Mouse (Mus musculus): ENCODE results near the gene Eif3i. TPM values are rescaled to one million over a fixed set of nuclear protein-coding genes. Genes with fewer than 3 reads are reported as not detected.
A peak's percentile ranks its signal among the peaks of the same experiment; 100 is the strongest.

Eif3i gene
- polyA plus RNA-seq, 1 experiment: 119 TPM

DNA sequence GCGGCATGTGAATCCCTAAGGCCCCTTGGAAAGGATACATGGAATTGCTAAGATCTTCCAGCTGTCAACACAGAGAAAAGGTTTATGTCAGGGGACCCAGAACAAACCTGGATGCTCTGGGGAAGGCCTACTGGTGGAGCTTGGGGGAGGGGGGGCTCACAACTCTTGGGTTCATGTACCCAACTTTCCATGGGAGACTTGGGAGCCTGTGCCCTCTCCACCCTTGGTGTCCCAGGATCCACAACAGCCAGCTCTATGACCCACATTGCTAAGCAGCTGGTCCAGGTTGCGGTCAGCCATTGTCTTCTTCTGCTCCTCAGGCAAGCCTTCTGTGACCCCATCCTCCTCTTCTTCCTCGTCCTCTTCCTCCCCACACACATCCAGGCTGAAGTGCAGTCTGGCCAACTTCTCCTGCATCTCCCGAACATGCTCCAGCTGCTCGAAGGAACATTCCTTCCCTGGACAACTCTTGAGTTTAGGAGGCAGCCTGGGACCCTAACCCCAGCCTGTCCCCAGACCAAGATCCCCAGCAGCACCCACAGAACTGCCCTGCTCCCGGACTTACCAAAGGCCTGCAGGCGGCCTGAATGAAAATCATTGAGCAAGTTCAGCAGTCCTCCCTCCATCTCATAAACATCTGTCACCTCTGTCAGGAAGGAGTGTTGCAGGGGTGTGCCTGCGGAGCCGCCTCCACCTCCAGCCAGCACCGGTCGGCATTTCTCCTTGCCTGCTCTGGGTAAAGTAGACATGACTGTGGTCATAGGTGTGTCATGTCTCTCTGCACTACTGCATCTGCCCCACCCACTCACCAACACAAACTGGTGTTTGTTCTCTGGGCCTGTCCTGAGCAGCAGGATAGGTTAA, 20.2 kb upstream of the Eif3i start:
- no peak for TF ChIP-seq CTCF (IDR thresholded peaks at IDR 0.05; ENCODE audit: low read depth, low read length)
- no peak for TF ChIP-seq POLR2A (IDR thresholded peaks at IDR 0.05; ENCODE audit: borderline replicate concordance, low read depth, low read length)
- no peak overlapping the region for H3K4me3 ChIP-seq (ENCODE audit: insufficient read depth, low read length)
- H3K27ac ChIP-seq (ENCODE audit: insufficient read depth, low read depth, low read length): no peak overlapping the region
- H3K4me1 ChIP-seq (ENCODE audit: control insufficient read depth, insufficient read depth, low read length): peaks cover 23% of the 10 kb centered on the region

DNA sequence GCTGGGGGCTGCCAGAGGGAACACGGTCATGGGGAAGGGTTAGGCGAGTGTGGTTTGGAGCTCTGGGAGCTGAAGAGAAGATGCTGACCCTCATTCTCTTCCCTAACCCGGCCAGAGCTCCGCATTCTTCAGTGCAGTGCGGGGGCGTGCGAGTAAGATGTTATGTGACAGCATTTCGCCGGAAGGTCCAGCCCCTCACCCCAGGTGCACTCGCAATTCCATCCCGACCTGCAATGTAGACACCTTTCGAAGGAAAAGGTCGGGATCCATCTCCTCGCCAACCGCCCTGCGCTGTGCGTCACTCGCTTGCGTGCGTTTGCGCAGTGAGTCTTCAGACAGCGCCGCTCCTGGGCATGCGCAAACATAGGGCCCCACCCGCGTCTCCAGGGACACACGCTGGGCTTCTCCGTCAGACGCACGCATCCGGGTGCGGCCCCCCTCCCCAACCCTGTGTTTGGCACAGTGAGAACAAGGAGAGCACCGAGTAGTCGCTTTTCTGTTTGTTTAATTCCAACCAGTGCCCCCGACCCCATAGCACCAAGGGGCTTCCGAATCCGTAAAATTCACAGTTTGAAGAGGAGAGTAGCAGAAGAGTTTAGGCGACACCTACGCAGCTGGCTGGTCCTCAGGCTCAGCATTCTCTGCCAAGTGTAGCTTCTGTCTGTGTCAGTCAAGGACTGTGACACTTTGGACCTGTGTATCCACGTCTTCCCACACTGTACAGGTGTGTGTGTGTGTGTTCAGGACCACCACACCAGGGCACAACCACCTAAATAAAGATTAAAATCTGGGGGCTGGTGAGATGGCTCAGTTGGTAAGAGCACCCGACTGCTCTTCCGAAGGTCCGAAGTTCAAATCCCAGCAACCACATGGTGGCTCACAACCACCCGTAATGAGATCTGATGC, 18.6 kb upstream of the Eif3i start, which contains the start of gene Iqcc:
Gene Iqcc, minus strand, starts transcription at position 314 of the 906 bp plus-strand sequence.
- H3K4me3 ChIP-seq (ENCODE audit: insufficient read depth, low read length): peak within 1 kb of the TSS; percentile 84
- H3K27ac ChIP-seq (ENCODE audit: insufficient read depth, low read depth, low read length): peak within 1 kb of the TSS; percentile 63
- no peak for TF ChIP-seq POLR2A (IDR thresholded peaks at IDR 0.05; ENCODE audit: borderline replicate concordance, low read depth, low read length)
- TF ChIP-seq CTCF (IDR thresholded peaks at IDR 0.05; ENCODE audit: low read depth, low read length): no peak
- H3K4me1 ChIP-seq (ENCODE audit: control insufficient read depth, insufficient read depth, low read length): peaks cover 16% of the 10 kb centered on the region

- no peak for TF ChIP-seq POLR2A (IDR thresholded peaks at IDR 0.05; ENCODE audit: borderline replicate concordance, low read depth, low read length)
- TF ChIP-seq CTCF (IDR thresholded peaks at IDR 0.05; ENCODE audit: low read depth, low read length): no peak
- peaks cover 16% of the 10 kb centered on the region for H3K4me1 ChIP-seq (ENCODE audit: control insufficient read depth, insufficient read depth, low read length)
Measured at GRCm38 (mm10) chr4:129618031-129618430, 17.6 kb upstream of the Eif3i start.

DNA sequence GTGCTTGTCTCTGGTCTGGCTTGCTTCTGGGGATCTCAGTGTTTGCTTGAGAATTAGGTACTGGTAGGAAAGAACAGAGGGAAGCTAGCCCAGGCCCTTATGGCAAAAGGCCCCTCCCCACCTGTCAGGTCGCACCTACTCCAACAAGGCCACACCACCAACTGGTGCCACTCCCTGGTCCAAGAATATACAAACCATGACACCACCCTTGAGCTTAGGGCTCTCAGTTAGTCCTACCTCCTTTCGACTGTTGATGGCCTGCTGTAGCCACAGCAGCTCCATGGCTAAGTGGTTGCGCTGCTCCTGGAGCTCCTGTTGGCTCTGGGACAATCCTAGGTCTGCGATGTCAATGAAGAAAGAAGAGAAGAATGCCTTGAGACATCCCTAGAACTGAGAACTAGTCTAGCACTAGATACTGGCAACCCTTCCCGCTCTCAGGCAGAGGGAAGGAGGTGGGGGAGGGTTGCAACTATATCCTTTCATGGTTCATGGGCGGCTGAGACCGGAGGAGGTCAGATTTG, 16.7 kb upstream of the Eif3i start:
- TF ChIP-seq POLR2A (IDR thresholded peaks at IDR 0.05; ENCODE audit: borderline replicate concordance, low read depth, low read length): no peak
- TF ChIP-seq CTCF (IDR thresholded peaks at IDR 0.05; ENCODE audit: low read depth, low read length): no peak
- Histone ChIP-seq H3K4me1 (ENCODE audit: control insufficient read depth, insufficient read depth, low read length) (peaks cover 7% of the 10 kb centered on the region), H3K27ac (ENCODE audit: insufficient read depth, low read depth, low read length) (no peak overlapping the region), H3K4me3 (ENCODE audit: insufficient read depth, low read length) (no peak overlapping the region)

More at GRCm38 (mm10) chr4:129618031-129618430, 17.6 kb upstream of the Eif3i start:
- no peak overlapping the region for H3K27ac ChIP-seq (ENCODE audit: insufficient read depth, low read depth, low read length)
- H3K4me3 ChIP-seq (ENCODE audit: insufficient read depth, low read length): peak overlapping the region; percentile 84

GRCm38 (mm10) chr4:129616631-129617030, 16.2 kb upstream of the Eif3i start:
- Histone ChIP-seq H3K27ac (ENCODE audit: insufficient read depth, low read depth, low read length) (no peak overlapping the region), H3K4me1 (ENCODE audit: control insufficient read depth, insufficient read depth, low read length) (peaks cover 7% of the 10 kb centered on the region), H3K4me3 (ENCODE audit: insufficient read depth, low read length) (no peak overlapping the region)
- TF ChIP-seq CTCF (IDR thresholded peaks at IDR 0.05; ENCODE audit: low read depth, low read length): no peak
- TF ChIP-seq POLR2A (IDR thresholded peaks at IDR 0.05; ENCODE audit: borderline replicate concordance, low read depth, low read length): no peak

GRCm38 (mm10) chr4:129615801-129616290, 15.4 kb upstream of the Eif3i start:
- Histone ChIP-seq H3K27ac (ENCODE audit: insufficient read depth, low read depth, low read length) (no peak overlapping the region), H3K4me1 (ENCODE audit: control insufficient read depth, insufficient read depth, low read length) (peaks cover 7% of the 10 kb centered on the region), H3K4me3 (ENCODE audit: insufficient read depth, low read length) (no peak overlapping the region)
- TF ChIP-seq CTCF (IDR thresholded peaks at IDR 0.05; ENCODE audit: low read depth, low read length) (no peak), POLR2A (IDR thresholded peaks at IDR 0.05; ENCODE audit: borderline replicate concordance, low read depth, low read length) (no peak)

DNA sequence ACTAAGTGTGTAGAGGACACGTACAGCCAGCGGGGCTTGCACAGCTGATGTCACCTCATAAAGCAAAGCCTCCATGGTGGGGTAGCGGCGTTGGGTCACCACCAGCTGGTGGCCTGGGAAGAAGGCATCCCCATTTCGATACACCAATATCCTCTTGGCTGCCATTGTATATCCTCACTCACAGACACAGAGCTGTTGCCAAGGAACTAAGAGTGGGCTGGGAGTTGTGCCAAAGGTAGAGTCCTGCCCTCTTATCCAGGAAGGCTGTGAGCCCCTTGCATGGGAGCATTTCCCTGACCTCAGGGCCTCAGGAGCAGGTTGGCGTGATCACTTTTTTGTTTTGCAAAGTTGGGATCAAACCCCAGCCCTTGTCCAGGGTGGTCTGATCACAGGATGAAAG, 13.6 kb upstream of the Eif3i start, which contains the start of gene Dcdc2b:
Gene Dcdc2b, minus strand, starts transcription at position 165 of the 400 bp plus-strand sequence.
- Histone ChIP-seq H3K4me3 (ENCODE audit: insufficient read depth, low read length) (no peak within 1 kb of the TSS), H3K4me1 (ENCODE audit: control insufficient read depth, insufficient read depth, low read length) (peaks cover 5% of the 10 kb centered on the region), H3K27ac (ENCODE audit: insufficient read depth, low read depth, low read length) (no peak within 1 kb of the TSS)
- no peak for TF ChIP-seq CTCF (IDR thresholded peaks at IDR 0.05; ENCODE audit: low read depth, low read length)
- no peak for TF ChIP-seq POLR2A (IDR thresholded peaks at IDR 0.05; ENCODE audit: borderline replicate concordance, low read depth, low read length)

- TF ChIP-seq CTCF (IDR thresholded peaks at IDR 0.05; ENCODE audit: low read depth, low read length) (no peak), POLR2A (IDR thresholded peaks at IDR 0.05; ENCODE audit: borderline replicate concordance, low read depth, low read length) (no peak)
- H3K4me3 ChIP-seq (ENCODE audit: insufficient read depth, low read length): no peak overlapping the region
- peaks cover 2% of the 10 kb centered on the region; the same call in 1 of the 2 replicates for H3K4me1 ChIP-seq (ENCODE audit: control insufficient read depth, insufficient read depth, low read length)
- no peak overlapping the region for H3K27ac ChIP-seq (ENCODE audit: insufficient read depth, low read depth, low read length)
Measured at GRCm38 (mm10) chr4:129610472-129610871, 10.0 kb upstream of the Eif3i start.

GRCm38 (mm10) chr4:129610026-129610425, 9.6 kb upstream of the Eif3i start:
- H3K27ac ChIP-seq (ENCODE audit: insufficient read depth, low read depth, low read length): no peak overlapping the region
- no peak overlapping the region for H3K4me3 ChIP-seq (ENCODE audit: insufficient read depth, low read length)
- TF ChIP-seq CTCF (IDR thresholded peaks at IDR 0.05; ENCODE audit: low read depth, low read length) (no peak), POLR2A (IDR thresholded peaks at IDR 0.05; ENCODE audit: borderline replicate concordance, low read depth, low read length) (no peak)
- peaks cover 2% of the 10 kb centered on the region; the same call in 1 of the 2 replicates for H3K4me1 ChIP-seq (ENCODE audit: control insufficient read depth, insufficient read depth, low read length)
